Mouse (Mus musculus) myocyte (in vitro differentiated cells): ENCODE measurements around the gene Odc1. TPM values are rescaled to one million over a fixed set of nuclear protein-coding genes. Genes with fewer than 3 reads are reported as not detected.

Experiments
- H3K27me3 ChIP-seq: one replicate; pipeline ENCODE4 v1.6.1; 2011; ENCODE audit not compliant: control insufficient read depth, insufficient read depth, insufficient read length
- H3K36me3 ChIP-seq: one replicate; pipeline ENCODE4 v1.6.1; 2011; ENCODE audit not compliant: control insufficient read depth, insufficient read depth
- H3K4me2 ChIP-seq: one replicate; pipeline ENCODE4 v1.6.1; 2011; ENCODE audit warnings: low read depth, control low read depth
- H3K4me3 ChIP-seq: one replicate; pipeline ENCODE4 v1.5.1; 2011; ENCODE audit warnings: mild to moderate bottlenecking, control low read depth, moderate library complexity
- H3K79me2 ChIP-seq: one replicate; pipeline ENCODE4 v1.6.1; 2011; ENCODE audit not compliant: control insufficient read depth, insufficient read depth
- H3ac ChIP-seq: one replicate; pipeline ENCODE4 v1.6.1; 2011; ENCODE audit not compliant: control insufficient read depth, insufficient read length
- CEBPB ChIP-seq: IDR thresholded peaks from 2 replicates; pipeline ENCODE4 v1.6.1; 2011; ENCODE audit warnings: mild to moderate bottlenecking, moderate library complexity; ENCODE audit not compliant: poor library complexity, insufficient read depth, severe bottlenecking
- E2F4 ChIP-seq: IDR thresholded peaks from one replicate; pipeline ENCODE4 v1.6.1; 2011; ENCODE audit warnings: mild to moderate bottlenecking, control low read depth, moderate library complexity; ENCODE audit not compliant: insufficient read depth
- MAX ChIP-seq: IDR thresholded peaks from one replicate; pipeline ENCODE4 v1.6.1; 2011; ENCODE audit warnings: low read depth, mild to moderate bottlenecking, control low read depth
- MYOD1 ChIP-seq, 3 experiments: IDR thresholded peaks; one replicate each; pipeline ENCODE4 v1.6.1; 2011; ENCODE audit warnings: control low read depth in 2 of 3, low read depth in 2 of 3, mild to moderate bottlenecking in 2 of 3, moderate library complexity in 1 of 3; ENCODE audit not compliant: insufficient read length in 2 of 3, control insufficient read depth in 1 of 3
- MYOG ChIP-seq, 3 experiments: IDR thresholded peaks; one replicate each; pipeline ENCODE4 v1.6.1; 2011; ENCODE audit warnings: control low read depth in 2 of 3, low read depth in 2 of 3, mild to moderate bottlenecking in 2 of 3; ENCODE audit not compliant: insufficient read length in 2 of 3, control insufficient read depth in 1 of 3, insufficient read depth in 1 of 3
- POLR2A ChIP-seq: IDR thresholded peaks from one replicate; pipeline ENCODE4 v1.6.1; 2011; ENCODE audit warnings: low read depth, mild to moderate bottlenecking, control low read depth, moderate library complexity; ENCODE audit not compliant: insufficient read length
- POLR2AphosphoS2 ChIP-seq: IDR thresholded peaks from one replicate; pipeline ENCODE4 v1.6.1; 2011; ENCODE audit warnings: low read depth, control low read depth; ENCODE audit not compliant: insufficient read length
- REST ChIP-seq: IDR thresholded peaks from one replicate; pipeline ENCODE4 v1.6.1; 2011; ENCODE audit warnings: mild to moderate bottlenecking, control low read depth, moderate library complexity; ENCODE audit not compliant: insufficient read depth, insufficient read length
- SRF ChIP-seq: IDR thresholded peaks from one replicate; pipeline ENCODE4 v1.6.1; 2011; ENCODE audit warnings: low read depth; ENCODE audit not compliant: control insufficient read depth, insufficient read length
- TCF12 ChIP-seq: IDR thresholded peaks from one replicate; pipeline ENCODE4 v1.6.1; 2011; ENCODE audit warnings: mild to moderate bottlenecking, control low read depth; ENCODE audit not compliant: poor library complexity, insufficient read depth, severe bottlenecking
- TCF3 ChIP-seq: IDR thresholded peaks from one replicate; pipeline ENCODE4 v1.6.1; 2011; ENCODE audit warnings: low read depth, control low read depth; ENCODE audit not compliant: insufficient read length
- USF1 ChIP-seq: IDR thresholded peaks from one replicate; pipeline ENCODE4 v1.6.1; 2011; ENCODE audit warnings: low read depth, mild to moderate bottlenecking, control low read depth, moderate library complexity
- polyA plus RNA-seq: library from polyadenylated mRNA; unstranded; fragments of >200 nt; fragmentation: generic; extraction: Trizol; gene quantifications from one replicate; pipeline ENCODE4 v1.2.1, GENCODE M21; 2012; ENCODE audit warnings: missing spikeins

The Odc1 gene
- polyA plus RNA-seq, 1 experiment = 199 TPM

DNA sequence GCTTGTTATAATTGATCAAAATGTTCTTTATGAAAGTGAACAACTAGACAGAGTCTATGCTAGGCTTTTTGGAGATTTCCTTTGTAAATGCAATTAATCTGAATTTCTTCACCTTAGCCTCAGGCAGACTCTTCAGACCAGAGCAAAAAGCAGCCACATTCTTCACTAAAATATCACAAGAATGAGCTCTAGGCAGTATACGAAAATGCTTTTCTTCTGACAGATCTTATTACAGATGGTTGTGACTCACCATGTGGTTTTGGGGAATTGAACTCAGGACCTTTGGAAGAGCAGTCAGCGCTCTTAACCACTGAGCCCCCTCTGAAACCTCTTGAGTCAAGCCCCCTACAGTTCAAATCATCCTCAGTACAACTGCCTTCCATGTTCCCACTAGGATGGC lies 49.4 kb downstream of the Odc1 start:
- Histone ChIP-seq H3K4me3 (no peak overlapping the region), H3K36me3 (no peaks in the 10 kb centered on the region), H3K4me2 (no peak overlapping the region), H3K79me2 (no peaks in the 10 kb centered on the region), H3ac (no peak overlapping the region), H3K27me3 (no peaks in the 10 kb centered on the region)
- TF ChIP-seq POLR2AphosphoS2 (no peak), REST (no peak), SRF (no peak), POLR2A (no peak), MYOG (IDR thresholded peaks at IDR 0.05; ENCODE audit: control insufficient read depth in 1 of 3, insufficient read depth in 1 of 3, insufficient read length in 2 of 3, low read depth in 2 of 3) (no peak), TCF3 (no peak), TCF12 (no peak), USF1 (no peak), E2F4 (no peak), MAX (no peak), CEBPB (no peak)

DNA sequence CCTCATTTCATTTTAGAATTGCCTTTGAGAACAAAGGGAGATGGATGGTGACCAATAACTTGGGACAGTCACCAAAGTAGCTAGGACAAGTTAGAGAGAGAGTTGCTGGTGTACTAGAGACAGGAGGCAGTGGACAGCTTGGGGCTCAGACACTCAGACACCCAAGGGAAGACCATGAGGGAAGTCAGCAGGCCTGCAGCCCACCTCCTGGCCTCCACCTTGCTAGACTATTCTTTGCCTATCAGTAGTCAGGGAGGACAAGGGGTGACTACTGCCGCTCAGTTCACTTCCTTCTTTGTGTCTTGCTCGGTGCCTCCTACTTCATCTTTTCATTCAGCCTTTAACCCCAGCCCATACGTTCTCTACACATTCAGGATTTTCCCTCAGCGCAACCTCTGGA lies 50.1 kb downstream of the Odc1 start:
- TF ChIP-seq MAX (no peak), MYOD1 (IDR thresholded peaks at IDR 0.05; ENCODE audit: control insufficient read depth in 1 of 3, insufficient read length in 2 of 3, low read depth in 2 of 3) (no peak), E2F4 (no peak), POLR2AphosphoS2 (no peak), POLR2A (no peak), MYOG (IDR thresholded peaks at IDR 0.05; ENCODE audit: control insufficient read depth in 1 of 3, insufficient read depth in 1 of 3, insufficient read length in 2 of 3, low read depth in 2 of 3) (no peak), TCF3 (no peak), CEBPB (no peak)

DNA sequence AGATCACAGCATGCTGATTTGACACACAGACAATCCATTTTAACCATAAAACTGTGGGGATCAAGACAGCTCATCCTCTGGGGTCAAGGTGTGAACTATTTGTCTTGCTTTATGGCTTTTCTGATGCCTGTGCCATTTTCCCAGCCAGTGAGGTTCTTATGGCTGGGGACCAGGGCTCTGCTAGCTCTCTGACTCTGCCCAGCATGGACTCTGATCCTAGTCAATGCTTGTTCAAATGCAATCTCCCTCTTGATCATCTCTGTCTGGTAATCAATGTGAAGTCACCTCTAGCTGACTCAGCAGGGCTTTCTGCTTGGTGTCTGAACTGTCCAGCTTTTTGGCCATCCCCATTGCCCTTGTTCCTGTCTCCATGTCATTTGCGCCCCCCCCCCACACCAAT lies 50.6 kb downstream of the Odc1 start:
- H3ac ChIP-seq = no peak overlapping the region
- no peak overlapping the region for H3K4me3 ChIP-seq
- H3K27me3 ChIP-seq = no peaks in the 10 kb centered on the region
- TF ChIP-seq USF1 (no peak), POLR2AphosphoS2 (no peak), MYOG (IDR thresholded peaks at IDR 0.05; ENCODE audit: control insufficient read depth in 1 of 3, insufficient read depth in 1 of 3, insufficient read length in 2 of 3, low read depth in 2 of 3) (no peak), REST (no peak)
- no peaks in the 10 kb centered on the region for H3K36me3 ChIP-seq
- no peaks in the 10 kb centered on the region for H3K79me2 ChIP-seq
- no peak overlapping the region for H3K4me2 ChIP-seq

More for the DNA sequence above, 50.1 kb downstream of the Odc1 start:
- H3K27me3 ChIP-seq = no peaks in the 10 kb centered on the region
- no peak overlapping the region for H3K4me3 ChIP-seq
- H3K36me3 ChIP-seq = no peaks in the 10 kb centered on the region
- no peak overlapping the region for H3K4me2 ChIP-seq
- no peaks in the 10 kb centered on the region for H3K79me2 ChIP-seq
- no peak overlapping the region for H3ac ChIP-seq

Other genes with a start within 250 kb of the Odc1 start
- 7.2 TPM for gene Atp6v1c2, start 215.4 kb upstream of the Odc1 start, polyA plus RNA-seq
- gene Nol10, start 196.3 kb upstream of the Odc1 start, polyA plus RNA-seq = 13.2 TPM
- gene Hpcal1, start 146.1 kb downstream of the Odc1 start, polyA plus RNA-seq = 89.4 TPM